Mouse (Mus musculus): ENCODE data around the gene Tle4. TPM values are rescaled to one million over a fixed set of nuclear protein-coding genes. Genes with fewer than 3 reads are reported as not detected.

Tle4 gene
- polyA plus RNA-seq, 1 experiment from 2014 or later, result 37.7 TPM

DNA sequence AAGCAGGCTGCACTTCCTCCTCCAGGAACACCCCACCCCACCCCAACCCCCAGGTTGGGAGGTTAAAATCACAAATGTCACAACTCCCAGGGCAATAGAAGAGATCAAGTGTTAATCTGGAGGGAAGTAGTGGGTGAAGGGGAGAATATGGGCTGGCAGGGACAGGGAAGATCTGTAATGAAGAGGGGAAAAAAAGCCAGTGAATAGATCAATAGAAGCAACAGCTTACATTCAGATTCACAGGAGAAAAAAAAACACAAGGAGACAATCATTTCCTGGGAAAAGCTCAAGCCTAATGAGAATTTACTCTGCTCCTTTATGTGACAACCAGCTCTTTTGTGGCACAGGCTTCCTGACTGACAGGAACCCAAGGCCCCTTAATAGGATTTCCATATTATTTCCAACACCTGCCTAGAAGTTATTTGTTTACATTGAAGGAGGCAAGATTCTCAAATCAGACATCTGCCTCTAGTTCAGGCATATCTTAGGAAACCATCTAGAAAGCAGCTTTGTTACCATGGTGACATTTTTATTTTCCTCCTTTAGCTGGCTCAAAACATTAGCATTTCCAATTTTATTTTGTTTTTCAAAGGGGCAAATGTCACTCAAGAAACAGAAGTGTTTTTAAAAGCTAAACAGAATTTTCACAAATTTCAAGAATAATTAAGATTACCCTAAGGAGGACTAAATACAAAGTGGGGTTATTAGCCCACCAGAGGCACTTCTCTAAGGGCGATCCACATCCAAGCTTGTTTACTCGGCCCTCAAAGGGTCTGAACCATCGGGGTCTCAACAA lies 90.8 kb downstream of the Tle4 start:
- Histone ChIP-seq H3K27me3 (replicated peaks) (no peaks in the 10 kb centered on the region), H3K9ac (no peak overlapping the region), H3K27ac (no peak overlapping the region), H3K4me3 (no peak overlapping the region), H3K4me2 (replicated peaks) (no peak overlapping the region), H3K36me3 (no peaks in the 10 kb centered on the region), H3K4me1 (peaks cover 35% of the 10 kb centered on the region), H3K9me3 (no peaks in the 10 kb centered on the region)
- WGBS, result 54% methylated on average over 3 of the region's 3 CpGs
- ATAC-seq (ENCODE audit: low FRiP score, low read depth), result no peak

DNA sequence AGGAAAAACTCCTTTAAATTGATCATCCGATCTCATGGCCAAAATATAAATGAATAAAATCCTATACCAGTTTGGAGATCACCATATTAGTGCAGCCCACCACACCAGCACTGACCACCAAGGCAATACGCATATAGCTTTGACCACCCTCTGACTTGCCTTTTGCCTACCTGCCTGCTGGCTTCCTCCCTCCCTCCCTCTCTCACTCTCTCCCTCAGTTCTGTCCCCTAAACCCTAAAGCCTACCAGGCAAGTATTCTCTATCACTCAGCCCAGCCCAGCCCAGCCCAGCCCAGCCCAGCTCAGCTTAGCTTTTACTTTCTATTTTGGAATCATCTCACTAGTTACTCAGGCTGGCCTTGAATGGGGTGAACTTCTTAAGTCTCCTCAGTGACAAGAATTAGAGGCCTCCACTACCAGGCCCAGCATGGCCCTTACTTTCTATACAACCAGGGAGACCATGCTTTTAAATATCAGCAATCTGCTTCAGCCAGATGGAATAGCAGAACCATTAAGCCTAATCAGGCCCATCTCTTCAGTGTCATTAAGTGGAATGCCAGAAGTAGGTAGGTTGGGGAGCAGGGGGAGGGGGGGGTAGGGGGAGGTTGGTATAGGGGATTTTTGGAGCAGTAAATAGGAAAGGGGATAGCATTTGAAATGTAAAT lies 91.8 kb downstream of the Tle4 start:
- Histone ChIP-seq H3K4me1 (peaks cover 36% of the 10 kb centered on the region), H3K9ac (no peak overlapping the region), H3K27ac (no peak overlapping the region), H3K4me2 (replicated peaks) (peak overlapping the region; percentile 10; the same call in 1 of the 2 replicates), H3K27me3 (replicated peaks) (no peaks in the 10 kb centered on the region), H3K9me3 (no peaks in the 10 kb centered on the region), H3K36me3 (no peaks in the 10 kb centered on the region), H3K4me3 (no peak overlapping the region)
- 79% methylated on average over 2 of the region's 2 CpGs for WGBS
- ATAC-seq (ENCODE audit: low FRiP score, low read depth), result peak; percentile 29; the same call in 1 of the 2 replicates

GRCm38 (mm10) chr19:14505401-14505800 lies 92.5 kb downstream of the Tle4 start:
- Histone ChIP-seq H3K36me3 (no peaks in the 10 kb centered on the region), H3K9ac (no peak overlapping the region), H3K4me1 (peaks cover 36% of the 10 kb centered on the region), H3K4me3 (no peak overlapping the region), H3K27me3 (replicated peaks) (no peaks in the 10 kb centered on the region), H3K4me2 (replicated peaks) (peak overlapping the region; percentile 10; the same call in 1 of the 2 replicates), H3K9me3 (no peaks in the 10 kb centered on the region), H3K27ac (no peak overlapping the region)
- ATAC-seq (ENCODE audit: low FRiP score, low read depth), result peak; percentile 49
- WGBS, result 43% methylated on average over 3 of the region's 3 CpGs

- 86% methylated on average over 6 of the region's 6 CpGs for WGBS
- ATAC-seq (ENCODE audit: low FRiP score, low read depth), result no peak
Observed at GRCm38 (mm10) chr19:14503862-14504261, 94.0 kb downstream of the Tle4 start.

DNA sequence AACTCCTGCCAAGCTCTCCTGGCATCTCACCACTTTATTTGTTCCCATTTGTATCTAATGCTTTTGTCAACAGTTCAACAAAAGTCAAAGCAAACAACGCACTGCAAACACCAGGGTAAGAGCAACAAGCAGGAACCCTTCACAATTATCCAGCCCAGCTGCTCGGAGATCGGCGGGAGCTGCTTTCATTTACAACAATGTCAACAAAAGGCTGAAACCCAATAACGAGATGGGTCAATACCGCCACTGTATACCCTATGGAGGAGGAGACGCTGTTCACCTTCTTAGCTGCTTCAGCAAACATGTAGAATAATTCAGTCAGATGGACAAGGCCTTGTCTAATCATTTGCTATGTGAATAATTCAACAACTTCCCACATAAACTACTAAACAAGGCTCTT lies 95.6 kb downstream of the Tle4 start:
- peaks cover 37% of the 10 kb centered on the region for H3K4me1 ChIP-seq

More at GRCm38 (mm10) chr19:14503862-14504261, 94.0 kb downstream of the Tle4 start:
- no peak overlapping the region for H3K27ac ChIP-seq
- H3K9me3 ChIP-seq, result no peaks in the 10 kb centered on the region
- H3K4me3 ChIP-seq, result no peak overlapping the region
- no peaks in the 10 kb centered on the region for H3K36me3 ChIP-seq
- H3K27me3 ChIP-seq (replicated peaks), result no peaks in the 10 kb centered on the region
- no peak overlapping the region for H3K9ac ChIP-seq
- peaks cover 40% of the 10 kb centered on the region for H3K4me1 ChIP-seq
- no peak overlapping the region for H3K4me2 ChIP-seq (replicated peaks)

DNA sequence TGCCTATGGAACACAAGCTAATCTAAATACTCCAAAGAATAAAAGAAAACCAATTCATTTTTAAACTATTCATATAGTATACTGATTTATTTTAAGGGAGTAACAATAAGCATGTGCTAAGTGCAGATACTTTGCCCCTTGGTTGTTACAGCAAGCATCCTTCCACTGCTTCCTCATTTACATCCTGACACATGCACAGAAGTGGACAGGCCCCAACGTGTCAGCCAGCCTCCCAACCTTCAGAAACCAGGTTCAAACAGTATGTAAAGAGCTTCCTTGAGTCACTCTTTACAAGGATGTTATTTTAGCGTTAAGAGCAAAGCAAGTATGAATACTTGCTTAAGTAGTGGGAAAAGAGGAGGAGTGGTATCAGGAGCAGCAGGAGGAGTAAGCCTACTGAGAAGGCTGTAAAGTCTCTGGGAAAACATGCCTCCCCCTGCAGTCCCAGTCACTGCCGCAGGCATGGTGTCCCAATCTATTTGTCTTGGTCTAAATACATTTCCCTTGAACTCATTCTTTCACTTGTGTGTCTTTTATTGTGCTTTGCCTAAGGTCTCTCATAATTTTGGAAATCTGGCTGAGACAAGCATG lies 97.9 kb downstream of the Tle4 start:
- Histone ChIP-seq H3K9ac (no peak overlapping the region), H3K4me2 (replicated peaks) (no peak overlapping the region), H3K27ac (no peak overlapping the region), H3K9me3 (no peaks in the 10 kb centered on the region), H3K36me3 (no peaks in the 10 kb centered on the region), H3K4me1 (peaks cover 15% of the 10 kb centered on the region; the same call in 1 of the 2 replicates), H3K4me3 (no peak overlapping the region), H3K27me3 (replicated peaks) (no peaks in the 10 kb centered on the region)
- no peak for ATAC-seq (ENCODE audit: low FRiP score, low read depth)
- 21% methylated on average over 3 of the region's 3 CpGs for WGBS

More for the DNA sequence above, 95.6 kb downstream of the Tle4 start:
- no peaks in the 10 kb centered on the region for H3K36me3 ChIP-seq
- H3K4me3 ChIP-seq, result no peak overlapping the region
- no peak overlapping the region for H3K27ac ChIP-seq
- H3K4me2 ChIP-seq (replicated peaks), result no peak overlapping the region
- no peaks in the 10 kb centered on the region for H3K27me3 ChIP-seq (replicated peaks)
- no peak for ATAC-seq (ENCODE audit: low FRiP score, low read depth)
- no peak overlapping the region for H3K9ac ChIP-seq
- WGBS, result 18% methylated on average over 7 of the region's 7 CpGs
- H3K9me3 ChIP-seq, result no peaks in the 10 kb centered on the region

GRCm38 (mm10) chr19:14493047-14493446 lies 104.8 kb downstream of the Tle4 start:
- Histone ChIP-seq H3K4me2 (replicated peaks) (no peak overlapping the region), H3K27ac (no peak overlapping the region), H3K36me3 (no peaks in the 10 kb centered on the region), H3K4me1 (no peaks in the 10 kb centered on the region), H3K9me3 (no peaks in the 10 kb centered on the region), H3K9ac (no peak overlapping the region), H3K27me3 (replicated peaks) (no peaks in the 10 kb centered on the region), H3K4me3 (no peak overlapping the region)
- 90% methylated on average over 3 of the region's 3 CpGs for WGBS
- ATAC-seq (ENCODE audit: low FRiP score, low read depth), result no peak

DNA sequence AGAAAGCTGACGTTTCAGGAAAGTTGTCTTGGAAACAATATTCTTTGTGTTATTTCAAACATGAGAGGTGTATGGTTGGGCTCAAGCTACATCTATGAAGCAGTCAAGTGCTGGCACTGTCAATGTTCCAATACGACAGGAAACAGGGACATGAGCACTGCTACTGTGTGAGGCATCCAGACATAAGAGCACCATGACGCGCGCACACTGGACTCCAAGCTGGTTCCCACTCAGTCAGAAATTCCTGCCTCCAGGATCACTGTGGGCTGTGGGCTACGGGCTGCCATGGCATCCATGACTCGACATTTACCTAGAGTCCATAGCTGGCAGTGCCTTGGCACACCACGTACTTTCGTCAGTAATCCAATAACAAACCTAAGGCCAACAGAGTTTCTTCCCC lies 110.7 kb downstream of the Tle4 start:
- ATAC-seq (ENCODE audit: low FRiP score, low read depth), result no peak
- Histone ChIP-seq H3K4me1 (no peaks in the 10 kb centered on the region; the same call in 1 of the 2 replicates), H3K4me2 (replicated peaks) (no peak overlapping the region), H3K9ac (no peak overlapping the region), H3K27ac (no peak overlapping the region), H3K9me3 (no peaks in the 10 kb centered on the region), H3K36me3 (no peaks in the 10 kb centered on the region), H3K27me3 (replicated peaks) (no peaks in the 10 kb centered on the region), H3K4me3 (no peak overlapping the region)
- WGBS, result 79% methylated on average over 9 of the region's 9 CpGs

- 84% methylated on average over 3 of the region's 3 CpGs for WGBS
- Histone ChIP-seq H3K4me1 (peaks cover 7% of the 10 kb centered on the region), H3K9ac (no peak overlapping the region), H3K27ac (no peak overlapping the region), H3K36me3 (no peaks in the 10 kb centered on the region), H3K9me3 (no peaks in the 10 kb centered on the region), H3K4me2 (replicated peaks) (no peak overlapping the region), H3K4me3 (no peak overlapping the region), H3K27me3 (replicated peaks) (no peaks in the 10 kb centered on the region)
- ATAC-seq (ENCODE audit: low FRiP score, low read depth), result no peak
Observed at GRCm38 (mm10) chr19:14485176-14485575, 112.7 kb downstream of the Tle4 start.

GRCm38 (mm10) chr19:14482562-14483138 lies 115.2 kb downstream of the Tle4 start:
- no peak overlapping the region for H3K9ac ChIP-seq
- no peak overlapping the region for H3K4me3 ChIP-seq
- no peaks in the 10 kb centered on the region for H3K27me3 ChIP-seq (replicated peaks)
- no peak for ATAC-seq (ENCODE audit: low FRiP score, low read depth)
- H3K4me1 ChIP-seq, result peaks cover 7% of the 10 kb centered on the region
- no peak overlapping the region for H3K27ac ChIP-seq
- H3K4me2 ChIP-seq (replicated peaks), result no peak overlapping the region
- no peaks in the 10 kb centered on the region for H3K36me3 ChIP-seq
- 69% methylated on average over 5 of the region's 5 CpGs for WGBS
- no peaks in the 10 kb centered on the region for H3K9me3 ChIP-seq

GRCm38 (mm10) chr19:14481796-14482561 lies 115.9 kb downstream of the Tle4 start:
- Histone ChIP-seq H3K4me1 (peaks cover 7% of the 10 kb centered on the region), H3K27ac (no peak overlapping the region), H3K36me3 (no peaks in the 10 kb centered on the region), H3K4me3 (no peak overlapping the region), H3K9ac (no peak overlapping the region), H3K9me3 (no peaks in the 10 kb centered on the region), H3K4me2 (replicated peaks) (no peak overlapping the region), H3K27me3 (replicated peaks) (no peaks in the 10 kb centered on the region)
- ATAC-seq (ENCODE audit: low FRiP score, low read depth), result peak; percentile 71
- WGBS, result 60% methylated on average over 5 of the region's 5 CpGs
